Mouse (Mus musculus) retina, postnatal 1 day (tissue): Measurements from ENCODE around the gene Itgb2.

Experiments used
- DNase-seq: peaks from one replicate; pipeline ENCODE4 v3.0.0-alpha.2; 2012

Itgb2 gene

DNA sequence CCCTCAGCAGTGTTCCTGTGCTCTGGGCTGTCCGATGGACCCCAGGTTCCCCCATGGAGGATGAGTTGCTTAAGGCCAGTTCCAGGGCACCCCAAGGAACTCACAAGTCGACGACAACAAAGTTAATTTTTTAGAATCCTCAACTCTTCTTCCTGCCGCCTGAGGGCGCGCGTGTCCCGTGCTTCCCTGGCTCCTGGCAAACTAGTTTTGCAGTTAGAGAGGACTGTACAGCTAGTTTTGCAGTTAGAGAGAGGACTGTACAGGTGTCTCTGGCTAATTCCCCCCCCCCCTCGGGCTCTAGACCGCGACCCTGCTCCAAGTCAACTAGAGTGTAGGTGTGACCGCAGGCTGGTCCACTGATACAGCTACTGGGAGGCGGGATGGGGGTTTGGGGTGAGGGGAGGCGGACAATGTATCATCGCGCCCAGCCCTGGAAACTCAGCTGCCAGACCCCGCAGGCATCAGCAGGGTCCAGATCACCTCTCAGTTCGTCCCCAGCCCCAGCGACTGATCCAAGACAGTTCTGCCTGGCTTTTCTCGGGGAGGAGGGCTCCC is 12.9 kb upstream of the Itgb2 start:
- DNase-seq, result peak; percentile 76

DNA sequence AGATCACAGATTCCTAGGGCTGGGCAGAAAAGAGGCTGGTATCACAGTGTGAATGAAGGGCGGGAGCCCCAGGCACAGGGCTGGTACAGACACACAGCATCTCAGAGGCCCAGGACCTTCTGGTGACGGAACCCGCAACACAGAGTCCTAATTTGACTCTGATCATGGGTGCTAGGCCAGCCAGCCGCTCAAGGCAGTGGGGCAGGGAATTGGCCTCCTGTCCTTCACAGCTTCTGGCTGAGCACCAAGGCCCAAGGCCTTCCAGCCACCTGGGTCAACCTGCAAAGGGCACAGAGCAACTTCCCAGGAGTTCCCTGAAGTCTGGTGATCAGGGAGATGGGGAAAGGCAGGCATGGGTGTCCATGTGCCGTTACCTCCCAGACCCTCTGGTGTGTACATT is 12.3 kb upstream of the Itgb2 start:
- no peak for DNase-seq

DNA sequence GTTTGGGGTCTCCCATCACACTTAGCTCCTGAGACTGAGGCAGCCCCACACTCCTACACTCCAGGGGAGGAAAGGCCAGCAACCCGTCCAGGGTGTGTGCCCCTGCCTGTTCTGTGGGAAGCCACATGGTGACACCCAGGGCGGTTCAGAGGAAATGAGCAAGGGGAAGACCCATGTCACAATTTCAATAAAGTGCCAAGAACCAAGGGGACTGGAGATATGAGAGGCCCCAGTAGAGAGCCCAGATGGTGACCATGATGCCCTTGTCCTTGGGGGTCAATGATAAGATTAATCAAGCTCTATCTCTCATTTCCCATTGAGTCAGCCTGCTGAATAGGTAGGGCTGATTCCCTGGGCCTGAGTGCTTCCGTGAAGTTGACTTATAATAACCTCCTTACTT is 10.9 kb upstream of the Itgb2 start:
- no peak for DNase-seq

DNA sequence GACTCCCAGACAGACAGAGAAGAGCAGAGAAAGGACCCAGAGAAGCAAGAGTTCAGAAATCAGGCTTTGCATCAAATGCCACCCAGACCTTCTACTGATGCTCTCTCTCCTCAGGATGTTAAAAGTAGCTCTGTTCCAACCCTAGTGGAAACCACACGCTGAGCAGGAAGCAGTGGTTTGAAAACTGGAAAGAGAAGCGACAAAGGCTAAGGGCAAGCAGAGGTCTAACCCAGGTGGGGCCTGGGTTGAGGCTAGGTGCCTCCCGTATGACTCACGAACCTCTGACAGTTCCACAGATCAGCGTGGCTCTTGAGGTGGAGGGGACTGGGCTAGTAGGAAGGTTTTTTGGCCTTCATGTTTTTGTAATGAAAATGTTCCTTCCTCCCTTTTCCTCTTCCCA is 9.6 kb upstream of the Itgb2 start:
- DNase-seq, result no peak

DNA sequence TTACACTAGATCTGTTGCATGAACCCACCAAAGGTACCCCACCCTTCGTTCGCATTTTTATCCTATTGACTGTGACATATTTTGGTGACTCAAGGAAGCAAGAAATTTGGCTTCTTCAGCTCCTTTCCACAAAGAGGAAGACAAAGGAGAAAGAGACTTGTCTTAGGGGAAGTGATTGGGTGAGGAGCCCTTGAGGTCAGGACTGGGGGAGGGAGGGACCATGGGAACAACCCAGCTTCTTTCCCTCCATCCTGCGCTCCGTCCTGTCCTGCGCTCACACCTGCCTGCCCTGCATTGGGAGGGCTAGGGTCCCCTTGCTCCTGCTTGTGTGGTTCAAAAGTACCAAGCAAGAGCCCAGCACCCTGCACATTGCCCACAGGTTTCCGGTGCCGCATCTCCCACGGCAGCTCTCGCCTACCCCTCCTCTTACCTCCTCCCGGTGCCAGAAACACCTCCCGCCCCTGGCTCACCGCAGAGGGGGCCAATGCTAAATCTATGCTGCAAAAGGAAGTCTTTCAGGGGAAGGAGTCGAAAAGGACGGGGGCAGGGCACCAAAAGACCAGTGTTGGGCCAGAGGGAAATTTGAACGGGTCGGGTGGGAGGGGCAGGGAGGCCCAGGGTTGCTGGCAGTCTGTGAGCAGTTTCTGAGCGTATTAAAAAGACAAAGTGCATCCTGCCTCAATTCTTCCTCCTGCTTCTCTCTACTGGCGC is 7.9 kb upstream of the Itgb2 start:
- no peak for DNase-seq

DNA sequence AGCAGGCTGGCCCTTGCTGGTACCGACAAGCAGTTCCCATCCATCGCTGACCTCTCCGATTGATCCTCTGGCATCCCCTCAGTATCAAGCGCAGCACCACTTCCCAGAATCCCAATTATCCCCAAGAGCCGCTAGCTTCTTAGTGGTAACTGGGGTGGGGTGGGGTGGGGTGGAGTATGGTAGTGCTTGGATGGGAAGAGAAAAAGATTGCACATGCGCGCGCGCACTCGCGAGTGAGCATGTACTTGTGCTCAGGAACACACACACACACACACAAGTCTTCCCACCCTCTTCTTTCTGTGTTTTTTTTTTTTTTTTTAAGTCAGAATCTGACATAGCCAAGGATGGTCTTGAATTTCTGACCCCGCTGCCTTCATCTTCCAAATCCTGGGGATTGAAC is 7.3 kb upstream of the Itgb2 start:
- DNase-seq, result no peak

DNA sequence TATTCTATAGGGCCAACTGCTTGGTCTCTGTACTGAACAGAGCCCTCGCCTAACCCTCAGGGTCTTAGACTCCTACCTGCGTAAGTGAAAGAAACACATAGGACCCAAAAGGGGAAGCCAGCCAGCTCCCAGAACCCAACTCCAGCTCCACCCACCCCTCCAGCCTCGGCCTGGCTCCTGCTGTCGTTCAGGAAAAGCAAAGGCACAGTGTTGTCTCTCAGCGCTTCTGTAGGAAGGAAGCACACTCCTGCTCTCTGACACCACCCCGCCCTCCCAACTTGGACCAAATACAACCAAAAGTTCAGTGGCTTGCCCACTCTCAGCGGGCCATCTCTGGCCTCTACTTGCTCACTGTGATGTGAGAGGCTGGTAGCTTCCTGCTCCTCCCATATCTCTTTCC is 6.7 kb upstream of the Itgb2 start:
- no peak for DNase-seq

DNA sequence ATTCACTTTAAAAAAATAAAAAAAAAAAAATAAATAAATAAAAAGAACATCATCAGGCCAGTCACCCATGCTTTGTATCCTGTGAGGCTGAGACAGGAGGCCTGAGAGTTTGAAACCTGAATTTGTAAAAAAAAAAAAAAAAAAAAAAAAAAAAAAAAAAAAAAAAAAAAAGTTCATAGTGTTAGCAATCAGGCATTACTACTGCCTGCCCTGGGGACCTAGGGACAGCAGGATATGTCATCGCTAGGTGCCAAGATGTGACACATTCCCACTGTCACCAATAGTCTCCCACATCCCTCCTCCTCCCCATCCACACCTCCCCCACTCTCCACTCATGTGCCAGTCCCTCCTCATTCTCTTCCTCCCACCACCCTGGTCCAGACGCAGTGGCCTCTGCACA is 3.6 kb upstream of the Itgb2 start:
- no peak for DNase-seq

DNA sequence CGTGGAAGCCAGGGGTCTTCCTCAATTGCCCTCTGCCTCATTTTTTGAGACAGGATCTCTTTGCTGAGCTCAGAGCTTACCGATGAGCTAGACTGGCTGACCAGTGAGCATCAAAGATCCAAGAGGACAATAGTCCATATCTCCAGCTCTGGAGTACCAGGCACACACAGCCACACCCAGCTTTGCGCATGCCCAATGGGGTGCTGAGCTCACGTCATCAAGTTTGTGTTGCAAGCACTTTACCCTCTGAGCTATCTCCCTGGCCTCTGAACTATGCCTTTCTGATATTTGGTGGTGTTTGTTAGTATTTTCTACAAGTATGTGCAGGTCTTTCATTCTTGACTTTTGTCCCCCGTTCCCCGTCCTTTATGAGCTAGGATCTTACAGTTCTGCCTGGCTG is 1.4 kb upstream of the Itgb2 start:
- DNase-seq, result no peak

DNA sequence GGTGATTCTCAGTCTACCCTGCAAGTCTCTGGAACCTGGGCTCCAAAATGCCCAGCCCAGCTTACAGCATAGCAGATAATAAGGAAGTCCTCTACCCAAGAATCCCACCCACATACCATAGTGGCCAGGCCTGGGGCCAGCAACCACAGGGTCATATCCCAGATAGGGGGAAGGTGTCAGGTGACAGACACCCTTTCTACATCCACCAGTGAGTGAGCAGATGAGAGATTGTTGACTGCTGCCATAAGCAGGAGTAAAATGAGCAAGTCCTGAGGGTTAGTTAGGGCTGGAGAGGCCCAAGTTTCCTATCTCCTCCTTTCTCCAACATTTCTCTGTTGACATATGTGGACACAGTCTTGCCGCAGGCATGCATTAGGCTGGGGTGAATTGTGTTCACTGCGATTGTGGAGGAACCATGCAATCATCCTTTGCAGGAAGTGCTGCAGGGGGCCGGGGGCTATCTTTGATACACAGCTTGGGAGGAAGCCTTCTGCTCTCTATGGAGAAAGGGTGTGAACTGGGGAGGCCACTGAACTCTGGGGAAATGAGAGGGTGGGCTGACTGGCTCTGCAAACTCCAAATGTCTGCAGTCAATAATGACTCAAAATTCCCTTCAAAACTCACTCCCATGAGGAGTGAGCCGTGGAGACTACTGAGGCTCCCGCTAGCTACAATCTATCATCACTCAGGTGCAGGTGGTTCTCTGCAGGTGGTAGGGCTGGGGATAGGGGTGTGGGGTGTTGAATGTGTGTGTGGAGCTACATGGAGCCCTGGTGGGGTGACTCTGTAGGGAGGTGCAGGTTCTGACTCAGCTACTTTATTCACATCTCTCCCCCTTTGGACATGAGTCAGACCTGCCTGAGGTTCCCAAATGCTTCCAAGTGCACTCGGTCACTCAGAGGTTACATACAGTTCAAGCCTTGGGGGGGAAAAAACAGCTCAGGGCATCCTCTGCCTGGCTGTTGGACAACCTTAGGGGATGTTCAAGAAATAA is 1.3 kb downstream of the Itgb2 start:
- no peak for DNase-seq

DNA sequence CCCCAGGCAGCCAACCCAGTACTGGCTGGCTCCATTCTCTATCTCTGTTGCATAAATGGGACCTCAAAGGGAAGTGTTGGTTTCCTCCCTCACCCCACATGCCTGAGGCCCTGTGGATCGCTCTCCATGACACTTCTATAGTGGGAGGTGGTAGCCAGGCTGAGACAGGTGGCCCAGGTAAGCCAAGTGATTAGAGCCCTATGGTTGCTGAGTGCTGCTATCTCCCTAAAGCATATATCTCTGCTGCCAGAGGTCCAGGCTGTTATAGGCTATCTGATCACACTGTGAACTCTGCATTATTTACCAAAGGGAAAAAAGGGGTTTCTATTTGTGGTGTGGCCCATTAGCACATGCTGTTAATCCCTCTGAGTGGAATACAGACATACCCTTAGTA is 2.0 kb downstream of the Itgb2 start:
- no peak for DNase-seq

DNA sequence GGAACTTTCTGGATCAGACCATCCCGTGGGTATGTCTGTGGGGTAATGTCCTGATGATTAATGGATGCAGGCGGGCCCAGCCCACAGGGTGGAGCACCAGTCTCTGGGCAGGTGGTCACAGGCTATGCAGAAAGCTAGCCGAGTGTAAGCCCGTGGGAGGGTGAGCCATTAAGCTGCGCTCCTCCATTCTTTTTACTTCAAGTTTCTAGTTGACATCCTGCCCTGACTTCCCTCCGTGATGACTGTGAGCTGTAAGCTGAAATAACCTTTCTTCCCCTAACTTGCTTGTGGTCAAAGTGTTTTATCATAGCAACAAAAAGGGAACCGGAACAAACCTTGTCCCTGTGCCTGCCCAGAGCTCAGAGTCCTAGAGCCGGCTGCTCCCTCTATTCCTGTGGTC is 6.7 kb downstream of the Itgb2 start:
- DNase-seq, result no peak

DNA sequence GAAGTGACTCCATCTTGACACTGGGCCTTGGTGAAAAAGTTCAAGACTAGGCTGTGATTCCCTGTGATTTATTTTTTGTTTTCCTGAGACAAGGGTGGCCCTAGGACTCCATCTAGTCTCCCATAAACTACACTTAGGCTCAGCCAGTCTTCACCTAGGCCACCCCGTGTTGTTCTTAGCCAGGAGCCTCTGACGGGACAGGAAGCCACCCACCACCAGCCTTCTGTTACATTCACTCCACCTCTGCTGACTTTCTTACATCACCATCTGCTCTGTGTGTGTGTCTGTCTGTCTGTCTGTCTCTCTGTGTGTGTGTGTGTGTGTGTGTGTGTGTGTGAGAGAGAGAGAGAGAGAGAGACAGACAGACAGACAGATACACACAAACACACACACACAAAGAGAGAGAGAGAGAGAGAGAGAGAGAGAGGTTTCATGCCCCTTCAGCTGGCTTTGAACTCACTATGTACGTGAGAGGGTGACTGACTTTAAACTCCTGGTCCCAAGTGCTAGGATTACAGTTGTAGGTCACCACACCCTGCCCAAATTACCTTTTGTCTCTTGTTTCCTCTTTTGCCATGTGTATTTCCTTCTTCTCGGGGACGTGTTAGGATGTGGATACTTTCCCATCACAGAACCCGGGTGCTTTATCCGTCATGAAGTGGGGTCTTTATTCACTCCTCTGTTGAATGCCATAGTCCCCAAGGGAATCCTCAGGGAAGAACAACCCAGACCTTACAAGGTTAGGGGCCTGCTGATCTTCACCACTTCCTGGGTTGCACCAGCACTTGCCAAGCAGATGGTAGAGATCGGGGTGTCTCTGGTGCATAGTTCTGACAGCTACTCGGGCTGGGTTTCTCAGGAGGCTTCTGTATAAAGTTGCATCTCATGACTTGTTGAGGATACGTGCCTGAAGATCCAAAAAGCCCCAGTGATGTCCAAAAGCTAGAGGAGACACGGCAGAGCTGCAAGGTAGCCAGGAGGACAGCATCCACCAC is 7.5 kb downstream of the Itgb2 start:
- no peak for DNase-seq

DNA sequence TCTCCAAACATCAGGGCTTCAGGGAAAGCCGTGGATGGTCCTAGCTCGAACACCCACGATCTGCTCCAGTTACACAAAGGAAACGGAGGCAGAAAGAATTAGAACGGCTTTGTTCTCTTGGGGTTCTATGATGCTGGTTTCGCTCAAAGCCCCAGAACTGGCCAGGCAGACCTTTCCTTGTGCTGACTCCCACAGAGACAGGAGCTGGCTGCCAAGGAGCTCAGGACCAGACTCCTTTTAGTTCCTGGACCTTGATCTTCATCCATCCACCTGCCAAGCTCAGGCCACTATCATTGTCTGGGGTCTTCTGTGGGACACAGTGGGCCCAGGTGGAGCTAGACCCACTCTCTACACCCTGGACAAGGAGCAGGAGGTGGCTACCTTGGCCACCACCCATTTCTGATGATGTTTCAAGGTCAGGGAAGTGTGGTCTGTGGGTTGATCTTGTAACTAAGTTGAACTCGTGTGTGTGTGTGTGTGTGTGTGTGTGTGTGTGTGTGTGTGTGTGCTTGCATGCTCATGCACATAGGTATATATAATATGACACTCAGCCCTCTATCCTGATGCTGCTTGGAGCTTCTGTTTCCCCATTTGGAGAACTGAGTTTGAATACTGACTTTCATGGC is 9.4 kb downstream of the Itgb2 start:
- no peak for DNase-seq

DNA sequence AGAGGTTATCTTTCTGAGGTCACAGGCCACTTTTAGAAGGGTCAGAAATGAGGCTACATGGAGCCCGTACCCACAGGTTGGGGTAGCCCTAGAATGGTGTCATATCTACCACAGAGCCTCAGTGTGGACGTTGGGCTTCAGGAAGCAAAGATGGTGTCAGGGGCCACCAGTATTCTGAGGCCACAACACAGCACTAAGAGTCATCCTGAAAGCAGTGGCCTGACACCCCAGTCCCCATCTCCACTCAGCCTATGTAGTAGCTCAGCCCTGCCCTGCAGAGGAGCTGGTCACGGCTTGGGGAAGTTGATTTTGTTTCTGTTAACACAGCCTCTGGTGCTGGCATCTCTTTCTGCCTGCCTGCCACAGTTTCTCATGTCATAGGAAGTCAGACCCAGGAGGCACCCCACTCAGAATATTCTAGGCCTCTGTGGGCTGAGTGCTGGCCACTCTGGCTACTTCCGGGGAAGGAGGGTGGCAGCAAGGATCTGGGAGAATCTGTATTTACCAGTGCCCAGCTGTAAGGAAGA is 10.6 kb downstream of the Itgb2 start:
- DNase-seq, result no peak

DNA sequence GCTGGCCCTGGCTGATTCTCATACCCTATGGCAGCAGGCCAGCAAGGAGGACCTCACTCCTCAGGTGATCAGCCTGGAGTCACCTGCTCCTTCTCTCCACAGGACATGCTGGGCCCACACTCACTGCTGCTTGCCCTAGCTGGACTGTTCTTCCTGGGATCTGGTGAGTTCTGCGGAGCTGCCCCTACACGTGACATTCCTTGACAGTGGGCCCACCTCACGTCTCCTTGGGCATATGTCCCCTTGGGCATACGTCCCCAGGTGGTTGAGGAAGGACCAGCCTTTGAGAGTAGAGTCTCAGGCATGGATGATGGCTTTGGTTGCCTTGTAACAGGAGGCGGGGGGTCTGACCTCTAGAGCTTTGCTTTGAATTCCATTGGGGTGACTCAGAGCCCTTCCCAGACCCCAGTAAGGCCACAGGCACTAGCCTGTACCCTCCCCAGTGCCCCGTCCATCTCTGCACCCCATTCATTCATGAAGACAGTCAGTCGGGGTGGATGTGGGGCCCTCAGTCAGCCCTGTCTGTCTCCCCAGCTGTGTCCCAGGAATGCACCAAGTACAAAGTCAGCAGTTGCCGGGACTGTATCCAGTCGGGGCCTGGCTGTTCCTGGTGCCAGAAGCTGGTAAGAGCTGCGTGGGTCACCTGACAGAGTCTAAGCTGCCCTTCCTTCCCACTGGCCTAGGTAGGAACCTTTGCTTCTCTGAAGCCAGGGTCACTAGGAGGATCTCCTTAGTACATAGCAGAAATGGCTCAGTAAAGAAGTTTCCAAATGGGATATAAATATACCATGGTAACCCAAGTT is 12.0 kb downstream of the Itgb2 start:
- no peak for DNase-seq

DNA sequence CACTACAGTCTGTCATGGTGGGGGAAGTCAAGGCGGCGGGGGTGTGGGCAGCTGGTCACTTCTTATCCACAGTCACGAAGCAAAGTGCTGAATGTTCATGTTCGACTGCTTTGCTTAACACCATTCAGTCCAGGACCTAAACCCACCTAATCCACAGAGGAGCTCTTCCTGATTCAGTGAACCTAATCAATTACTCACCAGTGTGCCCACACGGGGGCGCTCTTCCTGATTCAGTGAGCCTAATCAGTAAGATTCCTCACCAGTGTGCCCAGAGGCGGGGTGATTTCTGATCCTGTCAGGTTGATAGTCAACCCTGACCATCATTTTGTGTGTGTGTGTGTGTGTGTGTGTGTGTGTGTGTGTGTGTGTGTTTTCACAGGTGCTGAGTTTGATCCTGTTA is 13.2 kb downstream of the Itgb2 start:
- peak; percentile 69 for DNase-seq

DNA sequence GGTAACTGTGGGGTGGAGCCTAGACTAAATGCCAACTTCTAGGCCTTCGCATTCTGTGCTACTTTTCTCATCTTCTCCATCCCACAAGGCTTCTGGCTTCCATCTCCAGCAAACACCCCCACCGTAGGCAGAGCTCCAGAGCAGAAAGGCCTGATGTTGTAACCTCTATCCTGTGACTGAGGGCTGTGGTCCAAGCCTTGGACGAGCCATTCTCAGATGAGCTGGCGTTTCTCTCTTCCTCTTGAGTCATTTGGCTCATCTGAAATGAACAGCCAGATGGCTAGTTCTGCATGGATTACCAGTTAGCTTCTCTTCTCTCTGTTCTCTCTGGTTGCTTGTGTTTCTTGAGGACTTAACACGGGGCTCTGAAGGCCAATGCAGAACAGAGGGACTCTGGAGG is 14.9 kb downstream of the Itgb2 start:
- no peak for DNase-seq

DNA sequence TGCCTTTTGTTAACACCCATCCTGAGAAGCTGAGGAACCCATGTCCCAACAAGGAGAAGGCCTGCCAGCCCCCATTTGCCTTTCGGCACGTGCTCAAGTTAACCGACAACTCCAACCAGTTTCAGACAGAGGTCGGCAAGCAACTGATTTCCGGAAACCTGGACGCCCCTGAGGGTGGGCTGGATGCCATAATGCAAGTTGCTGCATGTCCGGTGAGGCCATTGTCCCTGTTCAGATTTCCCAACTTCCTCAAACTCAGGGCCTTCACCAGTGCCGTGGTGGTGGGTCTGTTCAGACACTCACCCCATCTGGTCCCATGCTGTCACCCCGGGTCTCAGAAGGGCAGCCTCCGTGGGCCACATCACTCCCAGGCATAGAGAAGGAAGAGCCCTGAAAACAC is 18.5 kb downstream of the Itgb2 start:
- no peak for DNase-seq

DNA sequence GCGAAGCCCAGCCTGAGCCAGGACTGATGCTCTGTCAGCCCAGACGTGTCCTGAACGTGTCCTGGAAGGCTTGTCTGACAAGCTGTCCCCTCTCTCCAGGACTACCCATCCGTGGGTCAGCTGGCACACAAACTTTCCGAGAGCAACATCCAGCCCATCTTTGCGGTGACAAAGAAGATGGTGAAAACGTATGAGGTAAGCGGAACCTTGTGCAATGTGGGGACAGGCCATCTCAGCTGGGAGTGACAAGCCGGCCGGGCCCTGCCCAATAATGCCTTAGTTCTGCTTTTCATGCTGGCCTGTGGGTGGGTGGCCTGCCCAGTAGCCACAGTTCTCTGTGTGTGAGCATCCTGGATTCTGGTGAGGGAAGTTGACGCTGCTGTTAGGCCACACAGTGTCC is 20.8 kb downstream of the Itgb2 start:
- no peak for DNase-seq

DNA sequence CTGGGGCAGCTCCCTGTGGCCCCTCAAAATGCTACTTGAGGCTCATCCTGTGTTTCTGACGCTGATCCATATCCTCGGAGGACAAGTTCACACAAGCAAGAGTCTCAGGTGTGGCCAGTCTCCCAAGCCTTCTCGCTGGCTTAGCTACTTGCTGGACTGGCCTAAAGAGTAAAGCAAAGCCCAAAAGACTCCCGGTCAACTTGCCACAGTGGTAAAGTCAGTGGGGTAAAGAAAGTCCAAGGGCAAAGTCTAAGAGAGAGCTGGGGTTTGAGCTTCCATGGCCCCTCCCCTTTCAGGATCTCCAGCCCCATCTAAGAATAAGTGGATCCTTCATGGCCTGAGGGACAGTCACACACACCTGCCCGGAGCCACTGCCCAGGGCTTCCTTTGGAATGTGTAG is 22.1 kb downstream of the Itgb2 start:
- no peak for DNase-seq
